Mouse (Mus musculus) olfactory bulb, adult 2 months (tissue): ENCODE measurements around the gene Arl8a. TPM values are rescaled to one million over a fixed set of nuclear protein-coding genes. Genes with fewer than 3 reads are reported as not detected.
A peak's percentile ranks its signal among the peaks of the same experiment; 100 is the strongest.

Experiments used
- H3K27ac ChIP-seq: fragments of 200-500 bp; 2 replicates; pipeline ENCODE4 v1.5.1; 2012; ENCODE audit warnings: low read depth, low read length; ENCODE audit not compliant: insufficient read depth
- H3K4me1 ChIP-seq: fragments of 200-500 bp; 2 replicates; pipeline ENCODE4 v1.6.1; 2012; ENCODE audit warnings: low read length; ENCODE audit not compliant: control insufficient read depth, insufficient read depth
- H3K4me3 ChIP-seq: fragments of 200-500 bp; 2 replicates; pipeline ENCODE4 v1.5.1; 2012; ENCODE audit warnings: mild to moderate bottlenecking, low read depth, low read length, moderate library complexity; ENCODE audit not compliant: insufficient read depth
- CTCF ChIP-seq: fragments of 200-500 bp; IDR thresholded peaks from 2 replicates; pipeline ENCODE4 v1.5.1; 2012; ENCODE audit warnings: low read depth, mild to moderate bottlenecking, low read length, moderate library complexity; ENCODE audit not compliant: insufficient read depth
- POLR2A ChIP-seq: fragments of 200-500 bp; IDR thresholded peaks from 2 replicates; pipeline ENCODE4 v1.6.1; 2012; ENCODE audit warnings: mild to moderate bottlenecking, low read depth, low read length, moderate library complexity; ENCODE audit not compliant: insufficient read depth
- WGBS: fragments of 180-500 bp; shearing (Covaris S2); methylation state at CpG from one replicate; pipeline ENCODE4 v1.1.7; 2018; 5-methylcytosine and 5-hydroxymethylcytosine counted together
- polyA plus RNA-seq: library from polyadenylated mRNA; stranded (reverse); fragments of >200 nt; gene quantifications from 2 replicates; pipeline ENCODE4 v1.2.4, GENCODE M21; 2012; ENCODE audit warnings: low replicate concordance; ENCODE audit not compliant: missing spikeins, insufficient read depth, insufficient read length

Gene Arl8a
- polyA plus RNA-seq, 1 experiment, result not detected

DNA sequence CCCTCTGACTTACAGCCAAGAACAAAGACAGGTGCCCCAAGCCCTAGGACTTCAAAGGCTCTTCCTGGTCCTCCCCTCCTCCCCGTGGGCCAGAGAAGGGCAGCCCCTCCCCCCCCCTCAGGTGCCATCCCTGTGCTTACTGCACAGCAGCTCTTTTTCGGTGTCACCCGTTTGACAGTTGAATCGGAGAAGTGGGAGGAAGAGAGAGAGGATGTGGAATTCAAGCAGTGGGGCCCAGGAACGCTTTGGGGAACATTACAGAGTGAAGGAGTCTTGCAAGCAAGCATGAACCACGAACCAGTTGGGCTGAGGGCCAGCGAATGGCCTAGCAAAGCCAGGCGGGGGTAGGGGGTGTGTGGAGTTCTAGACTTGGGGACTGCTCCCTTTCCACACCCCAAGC, 15.1 kb upstream of the Arl8a start:
- no peak overlapping the region for H3K27ac ChIP-seq
- no peak overlapping the region for H3K4me3 ChIP-seq
- WGBS, result 63% methylated on average over 8 of the region's 8 CpGs
- TF ChIP-seq CTCF (no peak), POLR2A (no peak)
- H3K4me1 ChIP-seq, result peaks cover 54% of the 10 kb centered on the region

DNA sequence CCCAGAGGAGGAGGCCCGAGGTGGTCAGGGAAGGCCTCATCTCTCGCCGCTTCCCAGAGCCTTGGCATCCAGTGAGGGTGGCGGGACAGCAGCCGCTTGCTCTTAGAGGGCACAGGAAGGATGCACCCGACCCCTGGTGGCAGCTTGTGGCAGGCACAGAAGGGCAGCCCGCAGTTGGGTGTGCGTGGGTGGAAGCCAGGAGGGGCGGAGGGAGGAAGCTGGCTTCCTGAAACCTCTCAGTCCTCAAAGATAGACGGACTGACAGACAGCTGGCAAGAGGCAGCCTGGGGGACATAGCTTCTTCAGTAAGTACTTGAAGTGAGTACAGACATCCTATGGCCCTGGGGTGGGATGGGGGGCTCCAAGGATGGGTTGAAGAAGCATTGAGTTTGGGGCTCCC, 14.2 kb upstream of the Arl8a start, which contains the start of gene Ptpn7:
Ptpn7 (plus strand) TSS at position 228 of the 400 bp plus-strand sequence.
- Histone ChIP-seq H3K4me1 (peaks cover 46% of the 10 kb centered on the region), H3K27ac (no peak within 1 kb of the TSS), H3K4me3 (no peak within 1 kb of the TSS)
- WGBS, result 22% methylated on average over 10 of the region's 10 CpGs
- TF ChIP-seq CTCF (peak; percentile 64; the same call in 1 of the 2 replicates), POLR2A (no peak)

DNA sequence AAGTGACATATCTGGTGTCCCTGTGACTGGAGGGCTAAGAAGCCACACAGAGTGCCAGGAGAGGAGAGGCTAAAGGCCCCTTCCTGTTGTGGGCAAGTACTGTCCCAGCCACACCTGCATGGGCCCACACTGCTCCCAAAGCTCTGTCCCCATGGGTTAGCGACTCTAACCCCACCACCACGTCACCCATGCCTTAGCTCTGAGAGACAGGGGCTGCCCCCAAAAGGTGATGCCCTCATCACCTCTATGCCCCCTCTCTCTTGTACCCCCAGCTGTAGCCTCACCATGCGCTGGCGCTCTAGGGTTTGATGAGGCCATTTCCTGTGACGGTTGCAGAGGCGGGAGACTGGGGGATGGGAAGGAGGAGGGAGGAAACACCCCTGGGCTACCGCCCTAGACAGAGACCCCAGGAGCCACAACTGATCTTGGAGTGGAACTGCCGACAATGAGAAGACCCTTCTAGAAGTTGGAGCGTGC, 13.7 kb upstream of the Arl8a start:
- Histone ChIP-seq H3K27ac (no peak overlapping the region), H3K4me1 (peaks cover 41% of the 10 kb centered on the region), H3K4me3 (no peak overlapping the region)
- WGBS, result 96% methylated on average over 9 of the region's 9 CpGs
- no peak for TF ChIP-seq CTCF

DNA sequence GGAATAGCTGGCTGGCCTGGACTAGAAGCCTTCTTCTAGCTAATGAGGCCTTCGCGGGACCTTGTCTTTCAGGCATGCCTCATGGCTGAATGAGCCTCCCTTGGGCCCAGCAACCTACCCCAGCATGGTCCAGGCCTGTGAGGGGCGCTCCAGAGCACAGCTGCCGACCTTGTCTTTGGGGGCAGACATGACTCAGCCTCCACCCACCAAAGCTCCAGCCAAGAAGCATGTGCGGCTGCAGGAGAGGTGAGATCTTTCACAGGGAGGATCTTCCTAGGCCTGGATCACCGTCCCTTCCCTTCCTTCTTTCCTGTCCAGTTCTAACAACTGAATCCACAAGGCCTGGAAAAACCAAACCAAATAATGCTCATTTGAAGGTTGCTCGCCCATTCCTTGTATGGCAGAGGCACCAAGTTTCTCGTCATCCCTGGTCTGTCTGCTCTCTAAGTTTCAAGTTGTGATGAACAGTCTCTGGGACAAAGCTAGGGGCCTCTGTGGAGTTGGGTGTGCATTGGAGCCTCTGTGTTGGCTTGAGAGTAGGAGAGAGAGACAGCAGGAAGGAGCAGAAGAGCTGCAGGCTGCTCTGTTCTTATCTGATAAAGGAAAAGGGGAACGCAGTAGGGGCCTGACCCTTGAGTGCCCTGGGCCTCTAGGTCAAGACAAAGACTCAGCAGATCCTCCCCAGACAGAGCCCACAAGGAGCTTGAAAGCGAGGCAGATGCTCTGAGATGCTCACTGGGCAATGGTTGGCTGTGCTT, 12.8 kb upstream of the Arl8a start:
- WGBS, result 87% methylated on average over 10 of the region's 10 CpGs
- Histone ChIP-seq H3K27ac (no peak overlapping the region), H3K4me1 (peaks cover 35% of the 10 kb centered on the region), H3K4me3 (no peak overlapping the region)
- no peak for TF ChIP-seq POLR2A
- no peak for TF ChIP-seq CTCF

DNA sequence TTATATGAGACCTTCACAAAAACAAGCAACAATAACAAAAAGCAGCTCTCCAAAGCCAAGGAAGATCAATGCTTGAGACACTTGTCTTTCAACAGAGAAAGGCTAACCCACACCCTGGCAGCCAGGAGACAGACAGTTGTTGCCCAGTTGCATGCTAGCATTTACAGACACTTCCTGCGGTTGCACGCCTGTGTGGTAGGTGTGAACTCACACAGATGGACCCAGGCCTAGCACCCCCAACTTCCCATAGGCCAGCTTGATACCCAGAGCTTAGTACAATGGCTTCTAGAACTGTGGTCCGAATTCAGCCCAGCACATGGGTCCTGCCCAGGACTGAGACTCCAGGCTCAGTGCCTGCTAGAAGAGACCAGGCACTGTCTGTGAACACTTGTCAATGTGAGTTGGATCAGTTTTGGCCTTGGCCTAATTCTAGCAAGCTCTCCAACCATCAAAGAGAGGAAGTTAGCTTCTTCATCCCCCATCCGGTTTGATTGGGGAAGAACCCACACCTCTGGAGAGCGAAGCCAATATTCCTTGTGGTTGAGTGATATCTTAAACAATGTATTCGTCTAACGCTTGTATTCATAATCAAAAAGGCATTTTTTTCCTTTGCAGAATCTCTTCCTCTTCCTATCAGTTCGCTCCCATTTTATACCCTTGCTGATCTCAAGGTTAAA, 11.4 kb upstream of the Arl8a start:
- H3K4me3 ChIP-seq, result no peak overlapping the region
- TF ChIP-seq POLR2A (no peak), CTCF (no peak)
- H3K27ac ChIP-seq, result no peak overlapping the region
- peaks cover 22% of the 10 kb centered on the region for H3K4me1 ChIP-seq
- 93% methylated on average over 8 of the region's 8 CpGs for WGBS

DNA sequence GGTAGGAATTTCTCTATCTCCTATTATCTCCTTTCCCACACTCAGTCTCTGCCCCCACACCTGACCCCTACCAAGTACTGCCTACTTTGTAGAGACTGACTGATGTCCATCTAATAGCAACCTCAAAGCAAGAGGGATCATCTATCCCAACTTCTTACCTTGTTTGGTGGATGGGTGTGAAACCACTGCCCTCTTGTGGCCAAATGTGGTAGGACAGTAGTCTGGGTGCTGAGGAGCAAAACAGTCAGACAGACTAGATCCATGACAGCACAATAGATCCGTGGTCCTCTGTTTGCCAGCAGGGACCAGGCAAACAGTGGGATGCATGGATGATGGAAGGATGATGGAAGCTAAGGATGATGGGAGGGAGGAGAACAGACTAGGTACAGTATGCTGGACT, 10.1 kb upstream of the Arl8a start:
- 3% methylated on average over 1 of the region's 1 CpGs for WGBS
- Histone ChIP-seq H3K4me1 (peaks cover 15% of the 10 kb centered on the region), H3K27ac (no peak overlapping the region), H3K4me3 (no peak overlapping the region)
- TF ChIP-seq POLR2A (no peak), CTCF (no peak)

DNA sequence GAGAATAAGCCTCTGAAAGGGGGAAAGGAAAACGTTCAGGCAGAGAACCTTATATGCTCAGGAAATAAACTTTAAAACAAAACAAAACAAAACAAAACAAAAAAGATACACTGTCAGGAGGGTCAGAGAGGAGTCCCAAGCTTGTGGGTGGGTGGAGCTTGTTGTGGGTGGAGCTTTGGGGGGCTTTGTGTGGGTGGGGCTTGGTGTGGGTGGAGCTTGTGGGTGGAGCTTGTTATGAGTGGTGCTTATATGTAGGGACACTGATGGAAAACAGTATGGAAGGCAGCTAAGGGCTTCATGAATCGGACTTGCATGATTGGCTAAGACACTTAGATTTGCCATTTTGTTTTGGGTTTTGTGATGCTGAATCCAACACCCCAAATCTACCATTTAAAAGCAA, 6.7 kb upstream of the Arl8a start:
- TF ChIP-seq CTCF, result no peak
- TF ChIP-seq POLR2A, result no peak
- WGBS, result 82% methylated on average over 2 of the region's 2 CpGs
- H3K27ac ChIP-seq, result no peak overlapping the region
- H3K4me1 ChIP-seq, result no peaks in the 10 kb centered on the region
- no peak overlapping the region for H3K4me3 ChIP-seq

DNA sequence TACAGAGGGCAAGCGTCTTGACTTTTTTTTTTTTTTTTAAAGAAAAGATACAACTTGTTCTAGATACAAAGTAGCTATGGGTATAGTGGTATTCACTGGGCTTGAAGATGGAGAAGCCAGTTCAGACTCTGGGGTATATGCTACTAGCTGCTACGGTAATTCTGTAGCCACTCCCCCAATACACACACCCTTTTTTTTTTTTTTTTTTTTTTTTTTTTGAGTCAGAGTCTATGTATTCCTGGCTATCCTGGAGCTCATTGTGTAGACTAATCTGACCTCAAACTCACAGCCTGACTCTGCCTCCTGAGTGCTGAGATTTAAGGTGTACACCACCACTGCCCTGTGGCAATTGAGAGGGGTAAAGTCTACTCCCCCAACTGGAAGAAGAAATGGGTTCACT, 4.2 kb upstream of the Arl8a start:
- TF ChIP-seq POLR2A (no peak), CTCF (no peak)
- H3K27ac ChIP-seq, result no peak overlapping the region
- no peaks in the 10 kb centered on the region for H3K4me1 ChIP-seq
- 71% methylated on average over 2 of the region's 2 CpGs for WGBS
- H3K4me3 ChIP-seq, result no peak overlapping the region

DNA sequence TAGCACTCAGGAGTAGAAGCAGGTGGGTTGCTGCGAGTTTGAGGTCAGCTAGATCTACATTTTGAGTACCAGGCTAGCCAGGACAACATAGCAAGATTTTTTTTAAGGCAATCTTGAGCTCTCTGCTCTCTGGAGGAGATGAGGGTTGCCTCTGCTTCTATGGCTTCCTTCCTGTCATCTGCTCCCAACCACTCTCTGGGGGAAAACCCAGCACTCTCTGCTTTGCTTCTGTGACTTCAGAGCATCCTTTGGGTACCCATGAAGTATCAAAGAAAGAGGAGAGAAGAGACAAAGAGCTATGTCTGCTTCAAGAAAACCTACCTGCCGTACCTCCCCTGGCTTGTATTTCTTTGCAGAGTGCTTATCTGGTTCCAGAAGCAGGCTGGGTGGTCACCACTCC, 2.7 kb upstream of the Arl8a start:
- TF ChIP-seq CTCF (no peak), POLR2A (no peak)
- Histone ChIP-seq H3K27ac (no peak overlapping the region), H3K4me3 (no peak overlapping the region), H3K4me1 (peaks cover 1% of the 10 kb centered on the region)
- WGBS, result 95% methylated on average over 2 of the region's 2 CpGs
